Mouse (Mus musculus): ENCODE data around the gene Gcn1l1. TPM values are rescaled to one million over a fixed set of nuclear protein-coding genes. Genes with fewer than 3 reads are reported as not detected.

The Gcn1l1 gene
- polyA plus RNA-seq, 1 experiment, result 68.7 TPM

DNA sequence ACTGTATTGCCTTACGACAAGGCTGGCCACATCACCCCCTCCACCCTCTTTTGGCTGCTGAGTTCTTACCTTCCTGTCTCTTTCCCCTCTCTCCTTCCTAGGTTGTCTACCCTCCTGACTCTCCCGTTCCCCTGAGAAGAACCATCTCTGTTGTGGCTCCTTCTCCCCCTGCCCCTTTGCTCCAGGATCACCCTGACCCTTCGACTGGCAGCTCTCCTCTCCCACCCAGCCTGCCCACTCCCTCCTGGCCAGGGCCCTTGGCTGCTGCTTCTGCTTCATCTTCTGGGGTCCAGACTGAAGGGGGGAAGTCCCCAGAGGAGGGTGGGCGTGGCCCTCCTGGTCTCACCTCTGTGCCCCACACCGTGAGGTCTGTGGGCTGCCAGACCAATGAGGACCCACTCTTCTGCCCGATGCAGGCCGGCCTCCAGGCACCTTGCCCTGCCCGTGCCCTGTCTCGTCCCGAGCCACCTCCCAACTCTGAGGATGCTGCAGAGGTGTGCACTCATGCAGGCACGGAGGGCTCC lies 14.5 kb upstream of the Gcn1l1 start:
- DNase-seq (ENCODE audit: low read depth), result no peak
- TF ChIP-seq CTCF (IDR thresholded peaks at IDR 0.05; ENCODE audit: borderline replicate concordance, extremely low read depth, insufficient read depth, insufficient read length), result no peak
- no peak for TF ChIP-seq POLR2A (IDR thresholded peaks at IDR 0.05; ENCODE audit: borderline replicate concordance, extremely low read depth, insufficient read depth, insufficient read length, poor library complexity, severe bottlenecking)

- DNase-seq (ENCODE audit: low read depth), result no peak
- TF ChIP-seq CTCF (IDR thresholded peaks at IDR 0.05; ENCODE audit: borderline replicate concordance, extremely low read depth, insufficient read depth, insufficient read length), result no peak
- TF ChIP-seq POLR2A (IDR thresholded peaks at IDR 0.05; ENCODE audit: borderline replicate concordance, extremely low read depth, insufficient read depth, insufficient read length, poor library complexity, severe bottlenecking), result no peak
Measured at GRCm38 (mm10) chr5:115551386-115551785, 13.7 kb upstream of the Gcn1l1 start.

DNA sequence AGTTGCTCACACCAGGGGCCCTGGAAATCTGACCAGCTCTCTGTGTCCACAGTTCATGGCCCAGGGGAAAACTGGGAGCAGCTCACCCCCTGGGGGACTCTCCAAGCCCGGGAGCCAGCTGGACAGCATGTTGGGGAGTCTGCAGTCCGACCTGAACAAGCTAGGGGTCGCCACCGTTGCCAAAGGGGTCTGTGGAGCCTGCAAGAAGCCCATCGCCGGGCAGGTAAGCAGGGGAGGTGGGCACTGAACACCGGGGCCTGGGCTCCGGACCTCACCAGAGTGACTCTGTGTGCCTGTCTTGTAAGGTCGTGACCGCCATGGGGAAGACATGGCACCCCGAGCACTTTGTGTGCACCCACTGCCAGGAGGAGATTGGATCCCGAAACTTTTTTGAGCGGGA lies 13.3 kb upstream of the Gcn1l1 start:
- no peak for DNase-seq (ENCODE audit: low read depth)
- TF ChIP-seq CTCF (IDR thresholded peaks at IDR 0.05; ENCODE audit: borderline replicate concordance, extremely low read depth, insufficient read depth, insufficient read length) (no peak), POLR2A (IDR thresholded peaks at IDR 0.05; ENCODE audit: borderline replicate concordance, extremely low read depth, insufficient read depth, insufficient read length, poor library complexity, severe bottlenecking) (no peak)

DNA sequence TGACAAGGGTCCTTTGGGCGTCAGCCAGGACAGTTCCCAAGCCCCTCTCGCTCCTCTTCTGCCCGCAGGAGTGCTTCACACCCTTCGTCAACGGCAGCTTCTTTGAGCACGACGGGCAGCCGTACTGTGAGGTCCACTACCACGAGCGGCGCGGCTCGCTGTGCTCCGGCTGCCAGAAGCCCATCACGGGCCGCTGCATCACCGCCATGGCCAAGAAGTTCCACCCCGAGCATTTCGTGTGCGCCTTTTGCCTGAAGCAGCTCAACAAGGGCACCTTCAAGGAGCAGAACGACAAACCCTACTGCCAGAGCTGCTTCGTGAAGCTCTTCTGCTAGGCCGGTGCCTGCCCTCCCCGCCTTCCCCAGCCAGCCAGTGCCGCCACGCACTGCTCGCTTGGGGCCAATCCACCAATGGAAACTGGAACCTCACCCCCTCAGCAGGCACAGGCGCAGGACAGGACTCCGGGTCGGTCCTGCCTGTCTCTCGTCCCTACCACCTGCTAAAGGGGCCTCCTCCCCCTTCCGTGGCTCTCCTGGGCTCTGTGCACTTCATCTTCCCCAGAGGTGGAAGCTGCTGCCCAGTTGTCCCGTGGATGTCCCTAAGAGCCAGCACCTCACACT lies 11.1 kb upstream of the Gcn1l1 start:
- no peak for DNase-seq (ENCODE audit: low read depth)
- TF ChIP-seq POLR2A (IDR thresholded peaks at IDR 0.05; ENCODE audit: borderline replicate concordance, extremely low read depth, insufficient read depth, insufficient read length, poor library complexity, severe bottlenecking) (no peak), CTCF (IDR thresholded peaks at IDR 0.05; ENCODE audit: borderline replicate concordance, extremely low read depth, insufficient read depth, insufficient read length) (no peak)

DNA sequence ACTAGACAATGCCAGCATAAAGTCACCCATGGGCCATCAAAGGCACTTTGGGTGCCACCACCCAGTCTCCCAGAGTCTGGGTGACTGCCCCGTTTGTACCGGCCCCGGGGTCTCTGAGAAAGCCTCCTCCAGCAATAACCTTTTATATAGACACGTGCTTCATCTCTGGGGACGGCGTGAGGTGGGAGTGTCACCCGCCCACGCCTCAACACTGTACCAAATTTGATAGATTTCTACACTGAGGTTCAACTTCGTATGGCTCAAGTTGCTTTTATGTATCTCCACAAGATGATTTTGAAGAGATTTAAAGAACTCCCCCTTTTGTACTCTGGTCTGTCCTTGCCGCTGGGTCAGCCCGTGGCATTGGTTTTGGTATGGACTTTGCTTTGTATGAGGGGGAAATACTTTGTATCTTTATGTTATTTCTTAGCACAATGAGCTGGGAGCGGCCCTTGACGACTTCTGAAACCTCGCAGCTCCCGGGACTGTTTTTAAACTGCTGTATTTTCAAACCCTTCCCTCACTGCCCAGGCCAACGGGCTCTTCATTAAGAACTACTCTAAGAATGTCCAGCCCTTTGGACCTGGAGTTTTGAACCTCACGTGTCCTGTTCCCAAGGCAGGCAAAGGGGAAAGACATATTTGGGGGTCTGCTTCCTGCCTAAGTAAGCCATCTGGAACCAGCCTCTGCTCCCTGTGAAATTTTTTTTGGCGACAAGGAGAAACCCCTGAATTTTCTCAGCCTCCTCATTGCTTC lies 10.3 kb upstream of the Gcn1l1 start:
- TF ChIP-seq POLR2A (IDR thresholded peaks at IDR 0.05; ENCODE audit: borderline replicate concordance, extremely low read depth, insufficient read depth, insufficient read length, poor library complexity, severe bottlenecking), result no peak
- TF ChIP-seq CTCF (IDR thresholded peaks at IDR 0.05; ENCODE audit: borderline replicate concordance, extremely low read depth, insufficient read depth, insufficient read length), result no peak
- no peak for DNase-seq (ENCODE audit: low read depth)

DNA sequence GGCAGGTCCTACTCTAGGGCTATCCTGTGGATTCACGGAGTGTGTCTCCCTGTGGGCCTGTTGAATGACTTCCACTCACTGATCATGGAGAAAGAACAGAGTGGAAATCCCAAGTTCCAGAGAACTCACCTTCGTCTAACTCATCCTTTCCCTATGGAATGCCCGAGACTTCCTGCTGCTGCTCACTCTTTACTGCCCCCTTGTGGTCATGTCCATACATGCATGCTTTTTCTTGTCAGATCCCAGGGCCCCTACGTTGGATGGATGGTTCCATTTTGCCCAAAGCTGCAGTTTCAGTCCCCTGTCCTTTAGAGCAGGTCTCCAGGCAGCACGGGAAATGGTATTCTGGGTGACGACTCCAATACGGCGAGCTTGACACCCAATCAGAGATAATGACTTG lies 8.8 kb upstream of the Gcn1l1 start:
- DNase-seq (ENCODE audit: low read depth), result peak; percentile 88
- TF ChIP-seq POLR2A (IDR thresholded peaks at IDR 0.05; ENCODE audit: borderline replicate concordance, extremely low read depth, insufficient read depth, insufficient read length, poor library complexity, severe bottlenecking) (no peak), CTCF (IDR thresholded peaks at IDR 0.05; ENCODE audit: borderline replicate concordance, extremely low read depth, insufficient read depth, insufficient read length) (peak; percentile 90)

DNA sequence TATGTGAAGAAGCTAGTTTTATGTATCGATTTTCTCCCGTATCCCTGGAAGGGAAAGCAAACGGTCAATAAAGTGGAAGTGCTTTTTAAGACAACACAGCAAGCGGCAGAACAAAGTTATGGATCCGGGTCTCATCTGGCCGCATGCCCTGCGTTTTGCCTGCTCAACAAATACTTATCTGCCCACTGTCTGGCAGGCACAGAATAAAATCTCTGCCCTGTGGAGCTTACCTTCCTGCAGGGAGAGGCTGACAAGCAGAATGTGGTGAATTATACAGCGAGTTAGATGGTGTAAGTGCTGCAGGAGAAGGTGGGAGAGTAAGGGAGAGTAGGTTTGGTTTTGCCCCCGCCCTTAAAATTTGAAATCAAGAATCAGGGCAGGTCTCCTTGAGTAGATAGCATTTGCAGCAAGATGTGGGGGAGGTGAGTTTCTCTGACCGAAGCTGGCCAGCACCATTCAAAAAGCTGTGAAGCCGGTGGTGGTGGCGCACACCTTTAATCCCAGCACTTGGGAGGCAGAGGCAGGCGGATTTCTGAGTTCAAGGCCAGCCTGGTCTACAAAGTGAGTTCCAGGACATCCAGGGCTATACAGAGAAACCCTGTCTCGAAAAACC lies 6.8 kb upstream of the Gcn1l1 start:
- no peak for DNase-seq (ENCODE audit: low read depth)
- TF ChIP-seq POLR2A (IDR thresholded peaks at IDR 0.05; ENCODE audit: borderline replicate concordance, extremely low read depth, insufficient read depth, insufficient read length, poor library complexity, severe bottlenecking), result no peak
- no peak for TF ChIP-seq CTCF (IDR thresholded peaks at IDR 0.05; ENCODE audit: borderline replicate concordance, extremely low read depth, insufficient read depth, insufficient read length)

DNA sequence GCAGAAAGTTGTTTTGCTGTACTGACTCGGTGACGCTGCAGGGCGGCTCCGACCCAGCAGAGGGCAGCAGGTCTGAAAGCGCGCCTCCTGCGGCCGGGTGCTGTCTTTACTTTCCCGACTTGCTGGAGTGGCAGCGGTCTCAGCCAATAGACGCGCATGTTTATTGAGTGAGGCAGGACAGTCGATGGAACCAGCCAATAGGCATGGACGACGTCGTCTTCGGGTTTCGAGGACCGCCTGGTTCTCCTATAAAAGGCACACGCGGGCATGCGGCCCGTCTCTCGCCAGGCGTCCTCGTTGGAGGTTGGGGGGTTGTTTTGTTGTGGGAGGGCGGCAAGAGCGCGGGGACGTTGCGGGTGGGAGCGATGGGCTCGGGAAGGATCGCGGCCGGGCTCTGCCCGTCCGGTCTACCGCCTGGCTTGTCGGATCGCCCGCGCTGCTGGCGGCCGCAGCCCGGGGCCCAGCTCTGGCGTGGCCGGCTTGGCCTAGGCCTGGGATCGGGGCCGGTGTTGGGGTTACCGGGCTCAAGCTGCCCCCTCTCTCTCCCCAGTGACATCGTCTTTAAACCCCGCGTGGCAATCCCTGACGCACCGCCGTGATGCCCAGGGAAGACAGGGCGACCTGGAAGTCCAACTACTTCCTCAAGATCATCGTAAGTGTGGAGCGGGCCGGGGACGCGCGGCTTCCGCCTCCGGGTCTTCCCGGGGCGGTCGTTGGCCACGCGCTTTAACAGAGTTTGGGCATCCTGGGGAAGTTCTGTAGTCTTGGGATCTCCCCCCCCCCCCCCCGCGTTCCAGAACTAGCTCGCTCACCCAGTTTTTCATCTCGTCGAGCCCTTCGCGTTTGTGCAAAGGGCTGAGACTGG lies 5.6 kb upstream of the Gcn1l1 start, which contains the start of gene Rplp0:
Rplp0 (plus strand) TSS at position 231 of the 865 bp plus-strand sequence.
- peak; percentile 100 for DNase-seq (ENCODE audit: low read depth)

GRCm38 (mm10) chr5:115560336-115560905 lies 4.6 kb upstream of the Gcn1l1 start:
- TF ChIP-seq CTCF (IDR thresholded peaks at IDR 0.05; ENCODE audit: borderline replicate concordance, extremely low read depth, insufficient read depth, insufficient read length), result no peak
- TF ChIP-seq POLR2A (IDR thresholded peaks at IDR 0.05; ENCODE audit: borderline replicate concordance, extremely low read depth, insufficient read depth, insufficient read length, poor library complexity, severe bottlenecking), result no peak

More for the DNA sequence above, 5.6 kb upstream of the Gcn1l1 start, which contains the start of gene Rplp0:
- TF ChIP-seq POLR2A (IDR thresholded peaks at IDR 0.05; ENCODE audit: borderline replicate concordance, extremely low read depth, insufficient read depth, insufficient read length, poor library complexity, severe bottlenecking), result peak; percentile 94
- TF ChIP-seq CTCF (IDR thresholded peaks at IDR 0.05; ENCODE audit: borderline replicate concordance, extremely low read depth, insufficient read depth, insufficient read length), result peak; percentile 99

More at GRCm38 (mm10) chr5:115560336-115560905, 4.6 kb upstream of the Gcn1l1 start:
- DNase-seq (ENCODE audit: low read depth), result no peak
